Mouse (Mus musculus): ENCODE results near the gene Smg8.

The Smg8 gene

DNA sequence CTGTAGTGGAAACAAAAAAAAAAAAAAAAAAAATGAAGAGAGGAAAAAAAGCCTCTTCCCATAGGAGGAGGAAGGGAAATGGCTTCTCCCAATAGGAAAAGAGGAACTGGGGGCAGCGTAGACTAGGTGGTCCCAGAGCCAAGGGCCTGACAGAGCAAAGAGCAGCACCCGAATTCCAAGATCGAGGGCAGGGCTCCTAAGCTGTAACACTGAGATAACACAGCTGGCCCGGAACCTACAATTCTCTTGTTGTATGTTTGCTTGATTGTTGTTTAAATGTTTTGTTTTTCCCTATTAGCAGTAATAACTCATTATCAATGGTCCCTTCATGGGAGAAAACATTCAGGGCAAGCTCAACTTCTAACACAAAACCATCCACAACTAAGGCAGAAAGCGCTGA, 39.6 kb downstream of the Smg8 start:
- no peak for DNase-seq (ENCODE audit: low spot score in 2 of 2)

DNA sequence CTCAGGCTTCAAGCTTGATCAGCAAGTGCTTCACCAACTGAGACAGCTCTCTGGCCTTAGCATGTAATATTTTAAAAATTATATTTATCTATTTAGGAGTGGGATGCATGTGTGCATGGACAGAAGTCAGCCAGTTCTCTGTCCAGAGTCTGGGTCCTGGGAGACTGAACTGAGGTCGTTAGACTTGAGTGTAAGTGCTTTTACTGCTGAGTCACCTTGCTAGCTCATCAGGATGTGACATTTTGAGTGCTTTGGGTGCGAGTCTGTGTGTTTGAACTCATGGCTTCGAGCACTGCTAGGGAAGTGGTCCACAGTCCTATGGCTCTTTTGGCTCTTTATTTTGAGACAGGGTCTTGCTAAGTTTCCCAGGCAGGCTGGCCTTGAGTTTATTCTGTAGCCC, 43.5 kb downstream of the Smg8 start:
- DNase-seq (ENCODE audit: low spot score in 2 of 2): no peak

DNA sequence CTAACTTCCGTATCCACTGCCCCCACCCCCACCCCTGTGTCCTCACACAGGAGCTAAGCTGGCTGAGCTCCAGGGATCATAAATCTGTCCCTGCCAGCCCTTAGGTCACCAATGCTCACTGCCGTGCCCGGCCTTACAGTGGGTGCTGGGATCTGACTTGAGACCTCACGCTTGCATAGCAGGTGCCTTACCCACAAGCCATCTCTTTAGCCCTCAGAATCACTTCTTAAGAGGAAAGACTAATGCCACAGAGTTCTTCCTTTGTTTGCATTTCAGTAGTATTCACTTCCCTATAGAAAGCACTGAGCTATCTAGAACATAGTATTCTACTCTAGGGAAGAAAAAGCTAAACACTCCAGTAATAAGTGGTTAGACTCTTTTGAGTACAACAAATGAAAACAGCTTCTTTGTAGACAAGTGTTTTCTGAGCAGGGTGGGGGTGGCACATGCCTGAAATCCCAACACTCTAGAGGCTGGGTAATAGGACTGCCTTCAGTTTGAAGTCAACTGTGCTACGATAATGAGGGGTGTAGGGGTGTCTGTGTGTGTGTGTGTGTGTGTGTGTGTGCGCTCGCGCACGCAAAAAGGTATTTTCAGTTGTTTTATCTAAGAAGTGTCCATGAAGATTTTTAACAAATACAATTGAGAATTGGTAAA, 47.1 kb downstream of the Smg8 start:
- DNase-seq (ENCODE audit: low spot score in 2 of 2): peak in 1 of 2 experiments; percentile 41

DNA sequence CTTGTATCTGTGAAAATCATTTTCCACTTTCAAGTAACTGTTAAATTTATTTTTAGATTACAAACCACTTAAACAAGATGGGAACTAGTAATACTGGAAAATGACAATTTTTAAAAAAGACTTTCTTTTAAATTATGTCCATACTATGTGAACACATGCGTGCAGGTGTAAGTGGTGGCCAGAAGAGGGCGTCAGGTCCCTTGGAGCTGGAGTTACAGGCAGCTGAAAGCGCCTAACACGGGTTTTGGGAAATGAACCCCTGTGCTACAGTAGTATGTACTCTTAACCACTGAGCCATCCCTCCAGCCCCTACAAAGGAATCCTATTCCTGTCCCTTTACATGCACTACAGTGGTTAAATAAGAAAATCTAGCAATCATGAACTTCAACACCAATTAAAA, 50.4 kb downstream of the Smg8 start:
- DNase-seq (ENCODE audit: low spot score in 2 of 2): no peak

DNA sequence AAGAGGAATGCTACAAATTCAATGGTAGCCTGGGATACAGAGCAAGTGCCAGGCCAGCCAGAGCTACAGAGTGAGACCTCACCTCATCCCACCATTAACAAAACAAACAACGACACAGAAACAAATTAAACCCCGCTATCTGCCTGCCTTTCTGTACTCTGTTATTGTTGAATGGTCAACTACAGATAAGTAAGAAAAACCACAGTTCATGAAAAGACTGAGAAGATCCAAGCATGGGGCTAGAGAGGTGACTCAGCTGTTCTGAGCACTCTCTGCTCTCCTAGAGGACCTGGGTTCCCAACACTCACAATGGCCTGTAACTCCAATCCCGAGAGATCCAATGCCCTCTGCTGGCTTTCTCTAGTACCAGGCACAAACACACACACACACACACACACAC, 58.4 kb downstream of the Smg8 start:
- no peak for DNase-seq (ENCODE audit: low spot score in 2 of 2)
